Mouse (Mus musculus) layer of hippocampus, adult 2 months (tissue): ENCODE data around the gene Zfp423. TPM values are rescaled to one million over a fixed set of nuclear protein-coding genes. Genes with fewer than 3 reads are reported as not detected.

Experiments used
- DNase-seq, 2 experiments: peaks; one replicate each; pipeline ENCODE4 v3.0.0; 2022; ENCODE audit warnings: low spot score in 2 of 2
- H3K27ac ChIP-seq: fragments of 200-600 bp; 2 replicates; pipeline ENCODE4 v1.8.1; 2022
- H3K4me3 ChIP-seq: fragments of 200-600 bp; 2 replicates; pipeline ENCODE4 v1.8.1; 2022; ENCODE audit warnings: mild to moderate bottlenecking
- CTCF ChIP-seq: fragments of 200-600 bp; conservative IDR thresholded peaks from 2 replicates; pipeline ENCODE4 v1.8.1; 2022; ENCODE audit warnings: antibody characterized with exemption, mild to moderate bottlenecking, moderate library complexity
- total RNA-seq, 2 experiments: library from RNA; stranded (reverse); gene quantifications; 2 replicates each; pipeline ENCODE4 v1.2.3; 2021

The Zfp423 gene
- total RNA-seq, 2 experiments from 2014 or later, result 24.0 to 26.6 TPM

- Histone ChIP-seq H3K4me3 (no peak overlapping the region), H3K27ac (peak overlapping the region; percentile 4; the same call in 1 of the 2 replicates)
- peak; percentile 28 to 39 for DNase-seq
- no peak for TF ChIP-seq CTCF
Observed at GRCm38 (mm10) chr8:87821655-87822054, 137.7 kb downstream of the Zfp423 start.

GRCm38 (mm10) chr8:87819263-87819662, 140.1 kb downstream of the Zfp423 start:
- Histone ChIP-seq H3K4me3 (no peak overlapping the region), H3K27ac (no peak overlapping the region)
- DNase-seq, result no peak
- TF ChIP-seq CTCF, result no peak

GRCm38 (mm10) chr8:87818506-87818905, 140.9 kb downstream of the Zfp423 start:
- no peak for TF ChIP-seq CTCF
- no peak overlapping the region for H3K27ac ChIP-seq
- no peak overlapping the region for H3K4me3 ChIP-seq
- DNase-seq, result no peak

- no peak for TF ChIP-seq CTCF
- no peak overlapping the region for H3K4me3 ChIP-seq
- no peak overlapping the region for H3K27ac ChIP-seq
- no peak for DNase-seq
Observed at GRCm38 (mm10) chr8:87816141-87816540, 143.3 kb downstream of the Zfp423 start.

- H3K27ac ChIP-seq, result no peak overlapping the region
- TF ChIP-seq CTCF, result no peak
Observed at GRCm38 (mm10) chr8:87812661-87813060, 146.7 kb downstream of the Zfp423 start.

GRCm38 (mm10) chr8:87812069-87812449, 147.3 kb downstream of the Zfp423 start:
- TF ChIP-seq CTCF, result no peak
- H3K27ac ChIP-seq, result no peak overlapping the region
- no peak overlapping the region for H3K4me3 ChIP-seq
- no peak for DNase-seq

More at GRCm38 (mm10) chr8:87812661-87813060, 146.7 kb downstream of the Zfp423 start:
- H3K4me3 ChIP-seq, result no peak overlapping the region
- DNase-seq, result no peak

GRCm38 (mm10) chr8:87811399-87812068, 147.9 kb downstream of the Zfp423 start:
- Histone ChIP-seq H3K27ac (no peak overlapping the region), H3K4me3 (no peak overlapping the region)
- peak; percentile 86 to 88 for DNase-seq
- no peak for TF ChIP-seq CTCF

- no peak for DNase-seq
- no peak for TF ChIP-seq CTCF
- Histone ChIP-seq H3K27ac (no peak overlapping the region), H3K4me3 (no peak overlapping the region)
Observed at GRCm38 (mm10) chr8:87810771-87811170, 148.6 kb downstream of the Zfp423 start.

- Histone ChIP-seq H3K4me3 (no peak overlapping the region), H3K27ac (peak overlapping the region; percentile 28; the same call in 1 of the 2 replicates)
- no peak for DNase-seq
- TF ChIP-seq CTCF, result no peak
Observed at GRCm38 (mm10) chr8:87804327-87804900, 155.0 kb downstream of the Zfp423 start.

GRCm38 (mm10) chr8:87803437-87803836, 156.0 kb downstream of the Zfp423 start:
- DNase-seq, result no peak
- peak overlapping the region; percentile 56; the same call in 1 of the 2 replicates for H3K27ac ChIP-seq
- H3K4me3 ChIP-seq, result peak overlapping the region; percentile 41
- TF ChIP-seq CTCF, result no peak

- 0 out of 2 replicates have a peak overlapping the region, but pooled peaks have one; percentile 56 for H3K27ac ChIP-seq
- no peak for DNase-seq
- H3K4me3 ChIP-seq, result peak overlapping the region; percentile 41
- no peak for TF ChIP-seq CTCF
Observed at GRCm38 (mm10) chr8:87802571-87802970, 156.8 kb downstream of the Zfp423 start.

- H3K27ac ChIP-seq, result peak overlapping the region; percentile 81
- no peak overlapping the region; the same call in 1 of the 2 replicates for H3K4me3 ChIP-seq
- DNase-seq, result peak; percentile 69 to 86
- no peak for TF ChIP-seq CTCF
Observed at GRCm38 (mm10) chr8:87800121-87800520, 159.3 kb downstream of the Zfp423 start.

- H3K4me3 ChIP-seq, result no peak overlapping the region
- H3K27ac ChIP-seq, result no peak overlapping the region
- peak; percentile 77 for TF ChIP-seq CTCF
- no peak for DNase-seq
Observed at GRCm38 (mm10) chr8:87796234-87796633, 163.2 kb downstream of the Zfp423 start.

- no peak overlapping the region for H3K27ac ChIP-seq
- no peak for DNase-seq
- TF ChIP-seq CTCF, result no peak
- H3K4me3 ChIP-seq, result no peak overlapping the region
Observed at GRCm38 (mm10) chr8:87794639-87795038, 164.8 kb downstream of the Zfp423 start.
